Mouse (Mus musculus): ENCODE data around the gene Rpusd2. TPM values are rescaled to one million over a fixed set of nuclear protein-coding genes. Genes with fewer than 3 reads are reported as not detected.

Gene Rpusd2
- 2.7 TPM for polyA plus RNA-seq (2015; fragmentation: Illumina TruSeq; extraction: RNeasy Lipid Tissue Mini Kit (QIAGEN cat#74804); ENCODE audit: insufficient read depth, low replicate concordance)

DNA sequence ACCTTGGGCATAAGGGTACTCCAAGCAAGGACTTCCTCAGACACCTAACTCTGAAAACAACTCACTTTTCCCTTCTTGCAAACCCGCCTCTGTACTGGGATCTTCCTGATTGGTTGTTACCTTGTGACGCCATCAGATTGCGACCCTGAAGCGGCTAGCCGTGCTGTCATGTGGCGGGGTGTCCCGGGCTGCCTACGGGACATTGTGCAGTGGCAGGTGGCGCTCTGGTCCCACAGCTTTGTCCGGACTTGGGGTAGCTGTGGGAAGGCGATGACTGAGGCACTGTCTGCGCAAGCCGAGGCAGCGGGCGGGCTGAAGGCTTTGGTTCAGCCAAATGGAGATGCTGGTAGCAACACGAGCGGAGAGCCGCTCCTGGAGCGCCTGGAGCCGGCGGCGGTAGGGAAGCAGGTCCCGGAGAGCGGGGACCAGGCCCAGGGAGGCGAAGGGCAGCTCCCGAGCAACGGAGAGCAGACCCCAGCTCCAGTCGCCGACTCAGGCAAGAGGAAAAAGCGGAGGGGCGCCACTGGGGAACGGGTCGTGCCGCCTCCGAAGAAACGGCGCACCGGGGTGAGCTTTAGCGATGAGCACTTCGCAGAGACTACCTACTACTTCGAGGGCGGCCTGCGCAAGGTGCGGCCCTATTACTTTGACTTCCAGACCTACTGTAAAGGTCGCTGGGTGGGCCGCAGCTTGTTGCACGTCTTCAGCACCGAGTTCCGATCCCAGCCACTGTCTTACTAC, at the start of gene Rpusd2:
Rpusd2 (plus strand) TSS at position 135 of the 741 bp plus-strand sequence.

DNA sequence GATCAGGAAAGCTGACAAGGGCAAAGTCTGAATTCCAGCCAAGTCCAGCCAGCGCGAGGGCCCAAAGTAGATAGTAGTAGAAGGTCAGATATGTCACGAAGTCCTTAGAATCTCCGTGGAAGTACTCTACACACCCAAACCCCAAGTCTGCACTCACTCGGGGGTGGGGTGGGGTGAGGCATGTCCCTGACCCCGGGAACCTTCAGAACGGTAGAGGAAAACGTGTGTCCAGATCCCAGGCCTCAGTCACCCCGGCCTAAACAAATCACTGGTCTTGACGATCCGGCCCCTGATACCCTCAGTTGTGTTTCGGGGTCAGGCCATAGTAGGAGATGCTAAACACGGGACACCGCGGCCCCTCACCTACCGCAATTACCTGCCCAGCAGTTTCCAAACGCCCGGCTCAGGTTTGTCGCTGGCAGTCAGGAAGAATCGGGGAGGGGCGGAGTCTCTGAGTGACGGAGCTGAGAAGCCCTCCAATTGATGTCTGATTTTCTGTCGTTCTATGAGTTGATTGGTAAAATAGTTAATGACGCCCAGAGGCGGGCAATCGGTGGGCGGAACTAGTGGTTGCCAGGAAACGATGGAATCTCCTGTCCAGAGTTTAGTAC, 5.5 kb upstream of the Rpusd2 start, which contains the start of gene Ccdc32:
Ccdc32 (minus strand) TSS at position 453 of the 611 bp plus-strand sequence.

GRCm38 (mm10) chr2:119046649-119047611, 12.3 kb downstream of the Rpusd2 start, which contains the start of gene Knl1:
TSS of gene Knl1 (plus strand) at chr2:119047119.

Other genes starting within 250 kb of the Rpusd2 start
- 26.7 TPM for gene Knstrn, start 220.8 kb upstream of the Rpusd2 start, polyA plus RNA-seq (2015; fragmentation: Illumina TruSeq; extraction: RNeasy Lipid Tissue Mini Kit (QIAGEN cat#74804); ENCODE audit: insufficient read depth, low replicate concordance)
- gene Ivd, start 172.8 kb upstream of the Rpusd2 start, polyA plus RNA-seq (2015; fragmentation: Illumina TruSeq; extraction: RNeasy Lipid Tissue Mini Kit (QIAGEN cat#74804); ENCODE audit: insufficient read depth, low replicate concordance) = 75.0 TPM
- 15.3 TPM for gene Bahd1, start 134.4 kb upstream of the Rpusd2 start, polyA plus RNA-seq (2015; fragmentation: Illumina TruSeq; extraction: RNeasy Lipid Tissue Mini Kit (QIAGEN cat#74804); ENCODE audit: insufficient read depth, low replicate concordance)
- 5.7 TPM for gene Chst14, start 108.3 kb upstream of the Rpusd2 start, polyA plus RNA-seq (2015; fragmentation: Illumina TruSeq; extraction: RNeasy Lipid Tissue Mini Kit (QIAGEN cat#74804); ENCODE audit: insufficient read depth, low replicate concordance)
- 15.5 TPM for gene Ccdc32, start 5.4 kb upstream of the Rpusd2 start, polyA plus RNA-seq (2015; fragmentation: Illumina TruSeq; extraction: RNeasy Lipid Tissue Mini Kit (QIAGEN cat#74804); ENCODE audit: insufficient read depth, low replicate concordance)
- 8.1 TPM for gene Knl1, start 12.3 kb downstream of the Rpusd2 start, polyA plus RNA-seq (2015; fragmentation: Illumina TruSeq; extraction: RNeasy Lipid Tissue Mini Kit (QIAGEN cat#74804); ENCODE audit: insufficient read depth, low replicate concordance)
- gene Rad51, start 78.0 kb downstream of the Rpusd2 start, polyA plus RNA-seq (2015; fragmentation: Illumina TruSeq; extraction: RNeasy Lipid Tissue Mini Kit (QIAGEN cat#74804); ENCODE audit: insufficient read depth, low replicate concordance) = 8.7 TPM
- gene Rmdn3, start 122.2 kb downstream of the Rpusd2 start, polyA plus RNA-seq (2015; fragmentation: Illumina TruSeq; extraction: RNeasy Lipid Tissue Mini Kit (QIAGEN cat#74804); ENCODE audit: insufficient read depth, low replicate concordance) = 24.8 TPM
- not detected for gene Gchfr, start 133.0 kb downstream of the Rpusd2 start, polyA plus RNA-seq (2015; fragmentation: Illumina TruSeq; extraction: RNeasy Lipid Tissue Mini Kit (QIAGEN cat#74804); ENCODE audit: insufficient read depth, low replicate concordance)
- 0.29 TPM for gene Gm14137, start 139.7 kb downstream of the Rpusd2 start, polyA plus RNA-seq (2015; fragmentation: Illumina TruSeq; extraction: RNeasy Lipid Tissue Mini Kit (QIAGEN cat#74804); ENCODE audit: insufficient read depth, low replicate concordance)
- gene Zfyve19, start 173.8 kb downstream of the Rpusd2 start, polyA plus RNA-seq (2015; fragmentation: Illumina TruSeq; extraction: RNeasy Lipid Tissue Mini Kit (QIAGEN cat#74804); ENCODE audit: insufficient read depth, low replicate concordance) = 31.7 TPM
- 14.3 TPM for gene Dnajc17, start 174.0 kb downstream of the Rpusd2 start, polyA plus RNA-seq (2015; fragmentation: Illumina TruSeq; extraction: RNeasy Lipid Tissue Mini Kit (QIAGEN cat#74804); ENCODE audit: insufficient read depth, low replicate concordance)
- gene Ppp1r14d, start 195.1 kb downstream of the Rpusd2 start, polyA plus RNA-seq (2015; fragmentation: Illumina TruSeq; extraction: RNeasy Lipid Tissue Mini Kit (QIAGEN cat#74804); ENCODE audit: insufficient read depth, low replicate concordance) = not detected
- 7.3 TPM for gene Spint1, start 202.6 kb downstream of the Rpusd2 start, polyA plus RNA-seq (2015; fragmentation: Illumina TruSeq; extraction: RNeasy Lipid Tissue Mini Kit (QIAGEN cat#74804); ENCODE audit: insufficient read depth, low replicate concordance)
- not detected for gene Rhov, start 236.5 kb downstream of the Rpusd2 start, polyA plus RNA-seq (2015; fragmentation: Illumina TruSeq; extraction: RNeasy Lipid Tissue Mini Kit (QIAGEN cat#74804); ENCODE audit: insufficient read depth, low replicate concordance)